Mouse (Mus musculus) forebrain, embryonic 15.5 days (tissue): ENCODE data around the gene Lef1. TPM values are rescaled to one million over a fixed set of nuclear protein-coding genes. Genes with fewer than 3 reads are reported as not detected.
A peak's percentile ranks its signal among the peaks of the same experiment; 100 is the strongest.

Experiments used
- ATAC-seq: fragments of 200-750 bp; cut with Nextera tagmentation; replicated peaks from 2 replicates; pipeline ENCODE4 v1.8.0; 2017; ENCODE audit warnings: mild to moderate bottlenecking, moderate TSS enrichment, moderate library complexity
- H3K27ac ChIP-seq: fragments of 300-500 bp; sonication (generic); replicated peaks from 2 replicates; pipeline ENCODE4 v1.5.1; 2015; ENCODE audit warnings: mild to moderate bottlenecking, inconsistent platforms
- H3K27me3 ChIP-seq: fragments of 300-500 bp; sonication (generic); 2 replicates; pipeline ENCODE4 v1.6.1; 2015; ENCODE audit warnings: inconsistent platforms
- H3K36me3 ChIP-seq: fragments of 300-500 bp; sonication (generic); 2 replicates; pipeline ENCODE4 v1.6.1; 2015; ENCODE audit warnings: mild to moderate bottlenecking, inconsistent platforms
- H3K4me1 ChIP-seq: fragments of 300-500 bp; sonication (generic); 2 replicates; pipeline ENCODE4 v1.6.1; 2015; ENCODE audit warnings: inconsistent platforms
- H3K4me2 ChIP-seq: fragments of 300-500 bp; sonication (generic); replicated peaks from 2 replicates; pipeline ENCODE4 v1.6.1; 2015; ENCODE audit warnings: mild to moderate bottlenecking, inconsistent platforms
- H3K4me3 ChIP-seq: fragments of 300-500 bp; sonication (generic); 2 replicates; pipeline ENCODE4 v1.5.1; 2015; ENCODE audit warnings: mild to moderate bottlenecking, inconsistent platforms
- H3K9ac ChIP-seq: fragments of 300-500 bp; sonication (generic); replicated peaks from 2 replicates; pipeline ENCODE4 v1.6.1; 2015; ENCODE audit warnings: mild to moderate bottlenecking, inconsistent platforms
- H3K9me3 ChIP-seq: fragments of 300-500 bp; sonication (generic); 2 replicates; pipeline ENCODE4 v1.6.1; 2016; ENCODE audit warnings: inconsistent platforms
- WGBS: fragments of 180-500 bp; shearing (Covaris S2); methylation state at CpG from one replicate; pipeline ENCODE4 v1.1.7; 2015; ENCODE audit warnings: mixed read lengths; 5-methylcytosine and 5-hydroxymethylcytosine counted together
- polyA plus RNA-seq: library from polyadenylated mRNA; unstranded; fragments of >200 nt; fragmentation: Nextera tagmentation; extraction: Ambion mirVana; gene quantifications from 2 replicates; pipeline ENCODE4 v1.2.1, GENCODE M21; 2015

Lef1 gene
- polyA plus RNA-seq, 1 experiment from 2014 or later, result 14.3 TPM

DNA sequence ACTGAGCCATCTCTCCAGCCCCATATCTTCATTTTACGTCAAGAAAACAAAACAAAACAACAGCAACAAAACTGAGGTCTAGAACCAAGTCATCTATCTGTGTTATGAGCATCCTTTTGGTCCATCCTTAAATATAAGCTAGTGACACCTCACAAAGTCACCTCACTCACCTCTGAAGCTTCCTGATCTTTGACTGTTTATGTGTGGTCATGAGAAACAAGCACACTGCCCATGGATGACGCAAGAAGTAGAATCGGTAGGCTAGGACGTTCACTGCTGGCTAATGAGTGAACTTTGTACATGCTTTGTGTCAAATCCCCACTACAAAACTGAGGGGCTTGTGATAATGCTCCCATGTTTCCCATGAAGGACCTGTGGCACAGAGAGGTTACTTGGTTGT lies 16.2 kb downstream of the Lef1 start:
- no peak for ATAC-seq

DNA sequence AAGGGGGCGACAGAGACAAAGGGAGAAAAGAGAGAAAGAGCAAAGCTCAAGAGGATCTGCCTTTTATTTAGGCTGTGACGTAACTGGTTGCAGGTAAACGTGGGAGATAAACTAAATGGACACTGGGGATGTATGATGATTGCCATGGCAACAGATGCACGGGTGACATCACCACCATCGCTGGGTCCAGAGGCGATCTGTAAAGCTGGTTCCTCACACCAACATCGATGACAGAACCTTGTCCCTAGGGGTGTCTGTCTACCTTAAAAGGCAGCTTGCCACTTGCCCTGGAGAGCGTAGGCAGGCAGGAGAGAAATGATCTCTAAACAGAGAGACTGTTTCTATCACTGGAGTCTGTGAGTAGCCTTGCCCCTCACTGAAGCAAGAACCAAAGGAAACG lies 23.7 kb downstream of the Lef1 start:
- peaks cover 32% of the 10 kb centered on the region for H3K4me1 ChIP-seq
- no peaks in the 10 kb centered on the region for H3K36me3 ChIP-seq
- no peak overlapping the region for H3K9ac ChIP-seq
- whole genome bisulfite sequencing, result 52% methylated on average over 9 of the region's 9 CpGs
- no peak overlapping the region for H3K4me2 ChIP-seq
- no peak for ATAC-seq
- H3K4me3 ChIP-seq, result no peak overlapping the region
- H3K9me3 ChIP-seq, result no peaks in the 10 kb centered on the region
- H3K27me3 ChIP-seq, result no peaks in the 10 kb centered on the region
- no peak overlapping the region for H3K27ac ChIP-seq

More for the DNA sequence above, 16.2 kb downstream of the Lef1 start:
- no peaks in the 10 kb centered on the region for H3K27me3 ChIP-seq
- no peaks in the 10 kb centered on the region for H3K9me3 ChIP-seq
- 94% methylated on average over 4 of the region's 4 CpGs for WGBS
- no peaks in the 10 kb centered on the region for H3K4me1 ChIP-seq
- no peak overlapping the region for H3K27ac ChIP-seq
- H3K36me3 ChIP-seq, result no peaks in the 10 kb centered on the region
- H3K4me3 ChIP-seq, result no peak overlapping the region
- H3K9ac ChIP-seq, result no peak overlapping the region
- no peak overlapping the region for H3K4me2 ChIP-seq

- 20% methylated on average over 9 of the region's 9 CpGs for WGBS
- Histone ChIP-seq H3K9ac (no peak overlapping the region), H3K36me3 (no peaks in the 10 kb centered on the region), H3K4me3 (no peak overlapping the region), H3K9me3 (no peaks in the 10 kb centered on the region), H3K4me1 (peaks cover 42% of the 10 kb centered on the region), H3K27me3 (no peaks in the 10 kb centered on the region), H3K27ac (no peak overlapping the region), H3K4me2 (no peak overlapping the region)
- no peak for ATAC-seq
These were observed 25.2 kb downstream of the Lef1 start for GRCm38 (mm10) chr3:131135434-131135833.

DNA sequence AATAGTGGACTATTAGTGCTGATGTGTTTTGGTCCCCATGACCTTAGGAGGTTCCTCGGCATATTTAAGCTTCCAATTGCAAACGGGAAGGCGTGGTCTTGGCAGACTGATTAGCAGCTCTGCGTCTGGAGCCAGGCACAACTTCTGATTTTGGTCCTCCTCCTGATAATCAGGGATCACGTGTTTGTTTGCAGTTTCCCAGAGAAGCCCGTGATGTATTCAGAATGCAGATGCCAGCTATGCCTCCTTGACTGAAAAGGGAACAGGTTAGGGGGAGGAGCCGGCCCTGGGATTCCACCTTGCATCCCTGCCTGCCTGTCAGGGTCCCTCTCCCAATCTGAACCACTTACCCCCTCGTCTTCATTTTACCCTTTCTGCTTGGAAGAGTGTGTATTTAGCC lies 26.2 kb downstream of the Lef1 start:
- Histone ChIP-seq H3K27ac (peak overlapping the region; percentile 58), H3K4me3 (peak overlapping the region; percentile 13; the same call in 1 of the 2 replicates), H3K27me3 (no peaks in the 10 kb centered on the region), H3K4me2 (peak overlapping the region; percentile 41), H3K36me3 (no peaks in the 10 kb centered on the region), H3K4me1 (peaks cover 42% of the 10 kb centered on the region), H3K9me3 (no peaks in the 10 kb centered on the region), H3K9ac (no peak overlapping the region; the same call in 1 of the 2 replicates)
- peak; percentile 31 for ATAC-seq
- 1% methylated on average over 8 of the region's 8 CpGs for WGBS

DNA sequence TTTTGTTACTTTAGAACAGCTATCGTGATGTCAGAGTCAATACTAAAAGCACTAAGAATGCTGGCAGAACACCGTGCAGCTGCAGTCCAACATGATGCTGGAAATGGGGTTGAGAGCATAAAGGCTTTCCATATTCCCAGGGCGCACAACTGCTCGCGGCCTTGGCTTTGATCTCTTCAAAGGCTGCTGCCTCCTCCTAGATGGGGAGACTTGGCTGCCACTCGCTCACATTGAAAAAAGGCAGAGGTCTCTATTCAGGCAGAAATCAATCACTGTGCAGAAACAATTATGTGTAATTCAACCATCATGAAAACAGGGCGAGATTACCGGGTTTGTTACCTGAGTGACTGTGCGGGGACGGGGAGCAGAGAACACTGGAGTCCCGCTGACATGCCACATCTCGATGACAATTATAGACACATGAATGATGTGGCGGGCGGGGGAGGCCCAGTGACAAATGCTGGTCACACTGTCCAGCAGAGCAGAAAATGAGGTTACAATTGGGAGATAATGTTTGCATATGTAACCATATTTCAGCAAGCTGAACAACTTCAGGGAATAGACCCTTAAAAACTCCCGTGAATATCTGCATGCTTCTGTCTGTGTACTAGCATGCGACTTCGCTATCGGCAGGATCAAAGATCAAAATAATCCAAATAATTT lies 27.0 kb downstream of the Lef1 start:
- Histone ChIP-seq H3K4me1 (peaks cover 42% of the 10 kb centered on the region), H3K27ac (peak overlapping the region; percentile 58), H3K27me3 (no peaks in the 10 kb centered on the region), H3K9ac (0 out of 2 replicates have a peak overlapping the region, but pooled peaks have one; percentile 4), H3K36me3 (no peaks in the 10 kb centered on the region), H3K9me3 (no peaks in the 10 kb centered on the region), H3K4me2 (peak overlapping the region; percentile 41), H3K4me3 (0 out of 2 replicates have a peak overlapping the region, but pooled peaks have one; percentile 13)
- ATAC-seq, result peak; percentile 70
- WGBS, result 6% methylated on average over 18 of the region's 18 CpGs

DNA sequence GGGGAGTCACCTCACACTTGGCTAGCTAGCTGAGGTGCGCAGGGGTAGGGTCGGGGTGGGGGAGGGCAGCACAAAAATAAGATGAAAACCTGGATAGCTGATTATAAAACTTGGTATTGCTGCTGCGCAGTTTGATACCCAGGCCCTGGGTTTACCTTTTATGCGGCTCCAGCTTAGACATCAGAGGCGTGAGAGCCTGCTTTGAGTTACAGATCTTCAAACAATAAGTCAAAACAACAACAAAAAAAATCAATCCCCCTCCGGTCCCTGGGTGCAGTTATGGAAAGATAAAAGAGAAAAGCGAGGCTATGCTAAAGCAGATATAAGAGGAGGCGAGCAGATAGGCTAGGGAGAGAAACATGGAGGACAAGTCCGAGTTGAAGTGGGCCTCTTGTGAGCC lies 28.0 kb downstream of the Lef1 start:
- 47% methylated on average over 9 of the region's 9 CpGs for WGBS
- Histone ChIP-seq H3K9me3 (no peaks in the 10 kb centered on the region), H3K27me3 (no peaks in the 10 kb centered on the region), H3K9ac (no peak overlapping the region), H3K4me3 (no peak overlapping the region), H3K27ac (no peak overlapping the region), H3K4me1 (peaks cover 47% of the 10 kb centered on the region), H3K36me3 (no peaks in the 10 kb centered on the region), H3K4me2 (no peak overlapping the region; the same call in 1 of the 2 replicates)
- ATAC-seq, result no peak

DNA sequence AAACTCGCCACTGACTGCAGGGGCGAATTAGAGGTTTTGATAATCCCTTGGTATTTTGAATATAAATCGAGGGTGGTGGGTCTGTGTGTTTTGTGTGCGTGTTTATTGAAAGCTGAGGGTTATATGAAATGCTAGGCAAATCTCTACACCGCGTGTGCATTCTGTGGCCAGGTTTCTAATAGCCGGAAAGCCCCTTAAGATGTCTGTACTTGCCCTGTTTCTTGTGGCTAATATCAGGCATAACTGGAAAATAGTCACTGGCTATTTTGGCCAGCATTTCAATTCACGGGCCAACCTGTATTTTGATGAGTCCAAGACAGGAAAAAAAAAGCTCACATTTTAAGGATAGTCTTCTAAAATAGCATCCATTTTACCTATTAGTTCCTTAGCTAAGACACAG lies 28.5 kb downstream of the Lef1 start:
- WGBS, result 61% methylated on average over 8 of the region's 8 CpGs
- H3K4me1 ChIP-seq, result peaks cover 49% of the 10 kb centered on the region
- no peak overlapping the region for H3K4me2 ChIP-seq

DNA sequence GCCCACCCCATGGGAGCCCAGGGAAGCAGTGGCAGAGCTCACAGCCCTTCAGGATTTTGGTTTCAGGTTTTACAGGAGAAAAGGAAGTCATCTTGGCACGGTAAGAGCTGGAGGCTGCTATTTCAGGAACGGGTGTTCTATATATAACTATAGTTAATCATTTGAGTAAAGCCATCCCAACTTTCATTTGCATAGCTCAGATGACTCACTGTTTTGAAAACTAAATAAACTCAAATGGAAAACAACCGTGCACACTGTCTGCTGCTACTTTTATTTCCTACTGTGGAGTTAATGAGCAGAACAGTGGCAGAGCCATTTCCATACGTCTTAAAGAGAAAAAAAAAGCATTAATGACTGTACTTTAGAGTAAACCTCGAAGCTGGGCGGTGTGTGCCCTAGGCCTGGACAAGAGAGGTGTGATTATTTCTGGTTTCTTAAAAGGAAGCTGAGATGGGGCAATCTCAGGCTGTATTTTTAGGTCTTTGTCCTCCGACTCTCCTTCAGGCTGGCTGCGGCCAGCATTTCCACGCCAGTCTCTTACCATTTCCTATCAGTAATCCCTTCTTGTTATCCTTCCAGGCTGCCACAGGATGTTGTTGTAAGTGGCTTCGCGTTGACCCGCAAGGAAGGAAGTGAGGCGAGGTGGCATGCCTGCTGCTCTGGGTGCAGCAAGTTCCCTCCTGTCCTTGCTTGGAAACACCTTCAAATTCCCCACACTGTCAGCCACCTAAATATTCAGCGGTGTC lies 29.2 kb downstream of the Lef1 start:
- H3K4me3 ChIP-seq, result no peak overlapping the region
- no peak overlapping the region for H3K4me2 ChIP-seq
- peaks cover 44% of the 10 kb centered on the region for H3K4me1 ChIP-seq
- H3K27ac ChIP-seq, result no peak overlapping the region
- H3K27me3 ChIP-seq, result no peaks in the 10 kb centered on the region
- WGBS, result 47% methylated on average over 14 of the region's 14 CpGs
- no peak overlapping the region for H3K9ac ChIP-seq
- H3K9me3 ChIP-seq, result no peaks in the 10 kb centered on the region
- ATAC-seq, result no peak
- H3K36me3 ChIP-seq, result no peaks in the 10 kb centered on the region

More for the DNA sequence above, 28.5 kb downstream of the Lef1 start:
- no peak overlapping the region for H3K27ac ChIP-seq
- no peaks in the 10 kb centered on the region for H3K27me3 ChIP-seq
- no peaks in the 10 kb centered on the region for H3K36me3 ChIP-seq
- no peaks in the 10 kb centered on the region for H3K9me3 ChIP-seq
- no peak overlapping the region for H3K9ac ChIP-seq
- H3K4me3 ChIP-seq, result no peak overlapping the region
- ATAC-seq, result no peak

DNA sequence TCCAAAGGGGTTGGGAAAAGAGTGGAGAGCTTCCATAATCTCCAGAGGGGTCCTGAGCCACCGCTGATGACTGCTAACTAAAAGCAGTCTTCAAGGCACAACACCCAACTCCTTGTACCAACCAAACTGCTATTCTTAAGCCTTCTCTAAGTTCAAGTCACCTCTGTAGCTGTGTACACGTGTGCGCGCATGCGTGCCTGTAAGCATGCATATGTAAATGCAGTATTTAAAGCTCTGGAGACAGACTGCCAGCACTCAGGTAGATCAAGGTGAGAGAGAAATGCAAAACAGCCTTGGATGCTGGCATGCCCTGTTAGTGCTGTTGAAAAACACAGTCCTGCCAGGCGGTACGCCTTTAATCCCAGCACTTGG lies 29.8 kb downstream of the Lef1 start:
- 88% methylated on average over 7 of the region's 7 CpGs for WGBS
- no peaks in the 10 kb centered on the region for H3K36me3 ChIP-seq
- no peaks in the 10 kb centered on the region for H3K27me3 ChIP-seq
- H3K9ac ChIP-seq, result no peak overlapping the region
- H3K4me1 ChIP-seq, result peaks cover 44% of the 10 kb centered on the region
- no peak for ATAC-seq
- H3K4me2 ChIP-seq, result no peak overlapping the region
- H3K27ac ChIP-seq, result no peak overlapping the region
- no peaks in the 10 kb centered on the region for H3K9me3 ChIP-seq
- H3K4me3 ChIP-seq, result no peak overlapping the region

GRCm38 (mm10) chr3:131141546-131141945 lies 31.3 kb downstream of the Lef1 start:
- no peak overlapping the region for H3K4me3 ChIP-seq
- H3K9me3 ChIP-seq, result no peaks in the 10 kb centered on the region
- no peak for ATAC-seq
- no peak overlapping the region for H3K9ac ChIP-seq
- H3K4me1 ChIP-seq, result peaks cover 39% of the 10 kb centered on the region
- no peak overlapping the region for H3K4me2 ChIP-seq
- H3K27ac ChIP-seq, result no peak overlapping the region
- H3K36me3 ChIP-seq, result no peaks in the 10 kb centered on the region
- 22% methylated on average over 4 of the region's 4 CpGs for WGBS
- H3K27me3 ChIP-seq, result no peaks in the 10 kb centered on the region

GRCm38 (mm10) chr3:131144250-131144649 lies 34.0 kb downstream of the Lef1 start:
- Histone ChIP-seq H3K9ac (no peak overlapping the region), H3K27me3 (no peaks in the 10 kb centered on the region), H3K27ac (no peak overlapping the region), H3K4me3 (no peak overlapping the region), H3K36me3 (no peaks in the 10 kb centered on the region), H3K4me2 (no peak overlapping the region), H3K9me3 (no peaks in the 10 kb centered on the region), H3K4me1 (peaks cover 14% of the 10 kb centered on the region)
- no peak for ATAC-seq
- 41% methylated on average over 2 of the region's 2 CpGs for WGBS

DNA sequence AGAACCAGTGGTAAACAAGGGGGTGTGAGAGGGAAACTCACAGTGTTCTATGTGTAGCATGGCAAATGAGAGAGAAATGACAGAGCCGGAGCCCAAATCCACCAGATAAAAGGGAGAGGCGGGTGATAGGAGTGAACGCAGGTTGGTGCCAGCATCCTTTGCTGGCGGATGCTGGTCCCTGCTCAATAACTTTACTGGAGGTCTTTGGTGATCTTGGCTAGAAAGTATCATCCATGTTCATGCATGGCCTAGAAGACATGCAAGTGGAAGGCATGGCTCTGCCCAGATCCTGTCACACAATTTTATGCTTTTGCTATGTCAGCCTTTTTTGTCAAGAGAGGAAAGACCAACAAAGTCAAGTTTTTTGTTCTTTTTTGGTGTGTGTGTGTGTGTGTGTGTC lies 42.6 kb downstream of the Lef1 start:
- Histone ChIP-seq H3K27ac (no peak overlapping the region), H3K9ac (no peak overlapping the region), H3K27me3 (no peaks in the 10 kb centered on the region), H3K4me2 (no peak overlapping the region), H3K4me3 (no peak overlapping the region), H3K36me3 (no peaks in the 10 kb centered on the region), H3K4me1 (peaks cover 38% of the 10 kb centered on the region), H3K9me3 (no peaks in the 10 kb centered on the region)
- ATAC-seq, result no peak
- 91% methylated on average over 4 of the region's 4 CpGs for WGBS
